Mouse (Mus musculus) adrenal gland, adult 10 weeks (tissue): ENCODE measurements around the gene B3gnt7. TPM values are rescaled to one million over a fixed set of nuclear protein-coding genes. Genes with fewer than 3 reads are reported as not detected.

ENCODE experiments used
- polyA plus RNA-seq: library from polyadenylated mRNA; stranded (reverse); fragments of 350-450 nt; fragmentation: Illumina TruSeq; extraction: RNeasy Lipid Tissue Mini Kit (QIAGEN cat#74804); gene quantifications from one replicate; pipeline ENCODE4 v1.2.3, GENCODE M21; 2014; ENCODE audit warnings: low read depth, low replicate concordance

The B3gnt7 gene
- not detected for polyA plus RNA-seq

DNA sequence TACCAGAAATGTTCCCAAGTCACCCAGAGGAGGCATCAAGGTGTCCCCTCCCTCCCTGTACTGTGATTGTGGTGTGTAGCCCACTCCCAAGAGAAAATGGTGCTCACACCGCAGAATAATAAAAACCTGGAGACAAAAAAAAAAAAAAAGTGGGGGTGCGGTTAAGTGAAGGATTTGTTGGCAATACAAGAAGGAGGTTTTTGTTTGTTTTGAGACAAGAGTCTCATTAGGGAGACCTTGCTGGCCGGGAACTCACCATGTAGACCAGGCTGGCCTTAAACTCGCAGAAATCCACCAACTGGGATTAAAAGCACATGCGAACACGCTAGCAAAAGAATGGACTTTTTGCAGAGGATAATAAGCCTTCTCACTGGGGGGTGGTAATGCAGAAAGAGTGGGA lies at the start of gene B3gnt7:
B3gnt7 (plus strand) TSS at position 301 of the 400 bp plus-strand sequence.

Other genes starting within 250 kb of the B3gnt7 start
- 300 TPM for gene Psmd1, start 238.4 kb upstream of the B3gnt7 start, polyA plus RNA-seq
- not detected for gene Htr2b, start 190.9 kb upstream of the B3gnt7 start, polyA plus RNA-seq
- gene Gm21972, start 169.2 kb upstream of the B3gnt7 start, polyA plus RNA-seq = not detected
- gene Armc9, start 148.1 kb upstream of the B3gnt7 start, polyA plus RNA-seq = 5.1 TPM
- 471 TPM for gene Ncl, start 56.6 kb downstream of the B3gnt7 start, polyA plus RNA-seq
- gene Nmur1, start 123.4 kb downstream of the B3gnt7 start, polyA plus RNA-seq = not detected
- not detected for gene Tex44, start 123.5 kb downstream of the B3gnt7 start, polyA plus RNA-seq
- 1,289 TPM for gene Ptma, start 223.9 kb downstream of the B3gnt7 start, polyA plus RNA-seq